Mouse (Mus musculus): Measurements from ENCODE around the gene Slc5a4a. TPM values are rescaled to one million over a fixed set of nuclear protein-coding genes. Genes with fewer than 3 reads are reported as not detected.

The Slc5a4a gene
- polyA plus RNA-seq, 1 experiment from 2014 or later = 0.08 TPM

- no peak overlapping the region for H3K4me3 ChIP-seq
- no peaks in the 10 kb centered on the region for H3K4me1 ChIP-seq
- ATAC-seq = no peak
- no peak overlapping the region for H3K27ac ChIP-seq
- no peak overlapping the region for H3K4me2 ChIP-seq
- no peaks in the 10 kb centered on the region for H3K27me3 ChIP-seq
- no peak overlapping the region for H3K9ac ChIP-seq
- no peaks in the 10 kb centered on the region for H3K9me3 ChIP-seq (replicated peaks)
- 79% methylated on average over 4 of the region's 4 CpGs for WGBS
- H3K36me3 ChIP-seq (ENCODE audit: poor library complexity, severe bottlenecking) = no peaks in the 10 kb centered on the region
Measured at GRCm38 (mm10) chr10:76185216-76185615, 38.0 kb downstream of the Slc5a4a start.

- H3K27me3 ChIP-seq = no peaks in the 10 kb centered on the region
- H3K4me3 ChIP-seq = no peak overlapping the region
- no peaks in the 10 kb centered on the region for H3K36me3 ChIP-seq (ENCODE audit: poor library complexity, severe bottlenecking)
- no peak overlapping the region for H3K27ac ChIP-seq
- 98% methylated on average over 1 of the region's 1 CpGs for WGBS
- no peak for ATAC-seq
- H3K9ac ChIP-seq = no peak overlapping the region
- no peaks in the 10 kb centered on the region for H3K9me3 ChIP-seq (replicated peaks)
- H3K4me2 ChIP-seq = no peak overlapping the region
- no peaks in the 10 kb centered on the region for H3K4me1 ChIP-seq
Measured at GRCm38 (mm10) chr10:76188010-76188409, 40.8 kb downstream of the Slc5a4a start.

GRCm38 (mm10) chr10:76201416-76201815, 54.2 kb downstream of the Slc5a4a start:
- peaks cover 12% of the 10 kb centered on the region for H3K36me3 ChIP-seq (ENCODE audit: poor library complexity, severe bottlenecking)
- H3K27ac ChIP-seq = no peak overlapping the region
- H3K4me3 ChIP-seq = no peak overlapping the region
- H3K4me1 ChIP-seq = no peaks in the 10 kb centered on the region
- H3K27me3 ChIP-seq = no peaks in the 10 kb centered on the region
- no peaks in the 10 kb centered on the region for H3K9me3 ChIP-seq (replicated peaks)
- H3K4me2 ChIP-seq = no peak overlapping the region
- ATAC-seq = no peak
- 89% methylated on average over 3 of the region's 3 CpGs for WGBS
- no peak overlapping the region for H3K9ac ChIP-seq

GRCm38 (mm10) chr10:76201978-76202377, 54.7 kb downstream of the Slc5a4a start:
- Histone ChIP-seq H3K4me1 (no peaks in the 10 kb centered on the region), H3K27me3 (no peaks in the 10 kb centered on the region), H3K9me3 (replicated peaks) (no peaks in the 10 kb centered on the region), H3K36me3 (ENCODE audit: poor library complexity, severe bottlenecking) (peaks cover 18% of the 10 kb centered on the region), H3K9ac (no peak overlapping the region), H3K4me2 (no peak overlapping the region), H3K27ac (no peak overlapping the region), H3K4me3 (no peak overlapping the region)
- 17% methylated on average over 7 of the region's 7 CpGs for WGBS
- ATAC-seq = 0 out of 2 replicates have a peak, but pooled peaks have one; percentile 21

- 20% methylated on average over 17 of the region's 18 CpGs for WGBS
- H3K9me3 ChIP-seq (replicated peaks) = no peaks in the 10 kb centered on the region
- peak overlapping the region; percentile 58 for H3K4me2 ChIP-seq
- peaks cover 36% of the 10 kb centered on the region for H3K36me3 ChIP-seq (ENCODE audit: poor library complexity, severe bottlenecking)
- H3K9ac ChIP-seq = peak overlapping the region; percentile 53
- H3K4me3 ChIP-seq = peak overlapping the region; percentile 33
- H3K27ac ChIP-seq = no peak overlapping the region
- H3K4me1 ChIP-seq = no peaks in the 10 kb centered on the region
- ATAC-seq = peak; percentile 52; the same call in 1 of the 2 replicates
- H3K27me3 ChIP-seq = no peaks in the 10 kb centered on the region
Measured at GRCm38 (mm10) chr10:76203798-76204283, 56.6 kb downstream of the Slc5a4a start.

- H3K4me2 ChIP-seq = no peak overlapping the region
- H3K27me3 ChIP-seq = no peaks in the 10 kb centered on the region
- no peak for ATAC-seq
- H3K9ac ChIP-seq = no peak overlapping the region
- 95% methylated on average over 13 of the region's 13 CpGs for WGBS
- H3K27ac ChIP-seq = no peak overlapping the region
- no peaks in the 10 kb centered on the region for H3K9me3 ChIP-seq (replicated peaks)
- H3K4me1 ChIP-seq = no peaks in the 10 kb centered on the region
- H3K36me3 ChIP-seq (ENCODE audit: poor library complexity, severe bottlenecking) = peaks cover 68% of the 10 kb centered on the region
- no peak overlapping the region for H3K4me3 ChIP-seq
Measured at GRCm38 (mm10) chr10:76207262-76207796, 60.1 kb downstream of the Slc5a4a start.

- no peak overlapping the region for H3K4me3 ChIP-seq
- no peak overlapping the region for H3K27ac ChIP-seq
- peaks cover 4% of the 10 kb centered on the region; the same call in 1 of the 2 replicates for H3K9me3 ChIP-seq (replicated peaks)
- H3K27me3 ChIP-seq = no peaks in the 10 kb centered on the region
- no peak overlapping the region for H3K9ac ChIP-seq
- H3K36me3 ChIP-seq (ENCODE audit: poor library complexity, severe bottlenecking) = peaks cover 87% of the 10 kb centered on the region
- H3K4me2 ChIP-seq = no peak overlapping the region
- ATAC-seq = no peak
- WGBS = 92% methylated on average over 8 of the region's 8 CpGs
- no peaks in the 10 kb centered on the region for H3K4me1 ChIP-seq
Measured at GRCm38 (mm10) chr10:76209241-76209640, 62.0 kb downstream of the Slc5a4a start.

- H3K4me1 ChIP-seq = no peaks in the 10 kb centered on the region
- H3K36me3 ChIP-seq (ENCODE audit: poor library complexity, severe bottlenecking) = peaks cover 97% of the 10 kb centered on the region
- peaks cover 15% of the 10 kb centered on the region for H3K9me3 ChIP-seq (replicated peaks)
- no peak overlapping the region for H3K9ac ChIP-seq
- no peak overlapping the region for H3K27ac ChIP-seq
- 96% methylated on average over 7 of the region's 7 CpGs for WGBS
- no peak for ATAC-seq
- no peak overlapping the region for H3K4me3 ChIP-seq
- H3K27me3 ChIP-seq = no peaks in the 10 kb centered on the region
- no peak overlapping the region for H3K4me2 ChIP-seq
Measured at GRCm38 (mm10) chr10:76210806-76211205, 63.6 kb downstream of the Slc5a4a start.

GRCm38 (mm10) chr10:76212121-76212520, 64.9 kb downstream of the Slc5a4a start:
- Histone ChIP-seq H3K27ac (no peak overlapping the region), H3K9me3 (replicated peaks) (peaks cover 15% of the 10 kb centered on the region), H3K27me3 (no peaks in the 10 kb centered on the region), H3K4me3 (no peak overlapping the region), H3K4me1 (no peaks in the 10 kb centered on the region), H3K36me3 (ENCODE audit: poor library complexity, severe bottlenecking) (peaks cover 97% of the 10 kb centered on the region), H3K9ac (no peak overlapping the region), H3K4me2 (no peak overlapping the region)
- ATAC-seq = no peak
- 93% methylated on average over 6 of the region's 6 CpGs for WGBS

GRCm38 (mm10) chr10:76214161-76214560, 66.9 kb downstream of the Slc5a4a start:
- no peaks in the 10 kb centered on the region for H3K4me1 ChIP-seq
- H3K4me2 ChIP-seq = no peak overlapping the region
- ATAC-seq = no peak
- no peaks in the 10 kb centered on the region for H3K27me3 ChIP-seq
- WGBS = 90% methylated on average over 4 of the region's 4 CpGs
- no peak overlapping the region for H3K9ac ChIP-seq
- H3K27ac ChIP-seq = no peak overlapping the region
- H3K9me3 ChIP-seq (replicated peaks) = peaks cover 15% of the 10 kb centered on the region
- H3K4me3 ChIP-seq = no peak overlapping the region
- H3K36me3 ChIP-seq (ENCODE audit: poor library complexity, severe bottlenecking) = peaks cover 96% of the 10 kb centered on the region

- H3K9me3 ChIP-seq (replicated peaks) = peaks cover 15% of the 10 kb centered on the region
- no peak for ATAC-seq
- 98% methylated on average over 17 of the region's 17 CpGs for WGBS
Measured at GRCm38 (mm10) chr10:76217056-76217455, 69.8 kb downstream of the Slc5a4a start.

GRCm38 (mm10) chr10:76218240-76218639, 71.0 kb downstream of the Slc5a4a start:
- no peak overlapping the region for H3K27ac ChIP-seq
- H3K4me2 ChIP-seq = no peak overlapping the region
- H3K9ac ChIP-seq = no peak overlapping the region
- H3K9me3 ChIP-seq (replicated peaks) = peaks cover 15% of the 10 kb centered on the region
- H3K36me3 ChIP-seq (ENCODE audit: poor library complexity, severe bottlenecking) = peaks cover 98% of the 10 kb centered on the region
- no peak overlapping the region for H3K4me3 ChIP-seq
- no peak for ATAC-seq
- H3K4me1 ChIP-seq = no peaks in the 10 kb centered on the region
- H3K27me3 ChIP-seq = no peaks in the 10 kb centered on the region
- WGBS = 89% methylated on average over 9 of the region's 9 CpGs

More at GRCm38 (mm10) chr10:76217056-76217455, 69.8 kb downstream of the Slc5a4a start:
- Histone ChIP-seq H3K9ac (no peak overlapping the region), H3K4me3 (no peak overlapping the region), H3K27me3 (no peaks in the 10 kb centered on the region), H3K36me3 (ENCODE audit: poor library complexity, severe bottlenecking) (peaks cover 98% of the 10 kb centered on the region), H3K27ac (no peak overlapping the region), H3K4me1 (no peaks in the 10 kb centered on the region), H3K4me2 (no peak overlapping the region)

- H3K4me1 ChIP-seq = no peaks in the 10 kb centered on the region
- no peaks in the 10 kb centered on the region for H3K27me3 ChIP-seq
- H3K9me3 ChIP-seq (replicated peaks) = no peaks in the 10 kb centered on the region
- no peak for ATAC-seq
- H3K27ac ChIP-seq = no peak overlapping the region
- H3K4me3 ChIP-seq = no peak overlapping the region
- peaks cover 54% of the 10 kb centered on the region for H3K36me3 ChIP-seq (ENCODE audit: poor library complexity, severe bottlenecking)
- no peak overlapping the region for H3K4me2 ChIP-seq
- WGBS = 93% methylated on average over 11 of the region's 11 CpGs
- no peak overlapping the region for H3K9ac ChIP-seq
Measured at GRCm38 (mm10) chr10:76225944-76226343, 78.7 kb downstream of the Slc5a4a start.

All from forebrain, embryonic 13.5 days (tissue).